Mouse (Mus musculus) hindbrain, postnatal 0 days (tissue): ENCODE data around the gene Cygb. TPM values are rescaled to one million over a fixed set of nuclear protein-coding genes. Genes with fewer than 3 reads are reported as not detected.

Experiments used
- ATAC-seq: fragments of 200-750 bp; cut with Nextera tagmentation; 2 replicates; pipeline ENCODE4 v1.8.0; 2017; ENCODE audit warnings: mild to moderate bottlenecking, moderate TSS enrichment, moderate library complexity
- DNase-seq: peaks from one replicate; pipeline ENCODE4 v3.0.0-alpha.2; 2015; ENCODE audit warnings: low spot score
- H3K27ac ChIP-seq: fragments of 300-500 bp; sonication (generic); 2 replicates; pipeline ENCODE4 v1.5.1; 2014; ENCODE audit warnings: mild to moderate bottlenecking
- H3K27me3 ChIP-seq: fragments of 300-500 bp; sonication (generic); 2 replicates; pipeline ENCODE4 v1.6.1; 2014; ENCODE audit warnings: low read length, mixed read lengths; ENCODE audit not compliant: insufficient read depth
- H3K36me3 ChIP-seq: fragments of 300-500 bp; sonication (generic); 2 replicates; pipeline ENCODE4 v1.6.1; 2014; ENCODE audit warnings: low read length, mixed read lengths; ENCODE audit not compliant: insufficient read depth
- H3K4me1 ChIP-seq: fragments of 300-500 bp; sonication (generic); 2 replicates; pipeline ENCODE4 v1.6.1; 2014; ENCODE audit warnings: antibody characterized with exemption, low read length, mixed read lengths; ENCODE audit not compliant: insufficient read depth
- H3K4me2 ChIP-seq: fragments of 300-500 bp; sonication (generic); 2 replicates; pipeline ENCODE4 v1.6.1; 2014; ENCODE audit warnings: low read depth, mild to moderate bottlenecking, low read length, moderate library complexity, mixed read lengths
- H3K4me3 ChIP-seq: fragments of 300-500 bp; sonication (generic); 2 replicates; pipeline ENCODE4 v1.5.1; 2014; ENCODE audit warnings: low read length
- H3K9ac ChIP-seq: fragments of 300-500 bp; sonication (generic); replicated peaks from 2 replicates; pipeline ENCODE4 v1.6.1; 2014; ENCODE audit warnings: mild to moderate bottlenecking, low read length, moderate library complexity, mixed read lengths
- H3K9me3 ChIP-seq: fragments of 300-500 bp; sonication (generic); 2 replicates; pipeline ENCODE4 v1.6.1; 2016; ENCODE audit warnings: low read length, mixed read lengths
- CTCF ChIP-seq: IDR thresholded peaks from 2 replicates; pipeline ENCODE4 v1.5.1; 2016; ENCODE audit warnings: antibody characterized with exemption, control low read depth, low read depth
- WGBS: fragments of 180-500 bp; shearing (Covaris S2); extraction: QIAGEN DNeasy Blood & Tissue Kit; methylation state at CpG from one replicate; pipeline ENCODE4 v1.1.7; 2014; 5-methylcytosine and 5-hydroxymethylcytosine counted together
- polyA plus RNA-seq: library from polyadenylated mRNA; unstranded; fragments of >200 nt; fragmentation: Nextera tagmentation; extraction: Ambion mirVana; gene quantifications from 2 replicates; pipeline ENCODE4 v1.2.1, GENCODE M21; 2015
- total RNA-seq: library from RNA; depleted of rRNA; stranded (reverse); fragments of >200 nt; gene quantifications from 2 replicates; pipeline ENCODE4 v1.2.3, GENCODE M21; 2014

Cygb gene
- total and polyA plus RNA-seq, 2 experiments from 2014 or later: 48.1 to 54.7 TPM

GRCm38 (mm10) chr11:116627072-116628020 is 26.8 kb downstream of the Cygb start:
- Histone ChIP-seq H3K27ac (no peak overlapping the region), H3K4me2 (no peak overlapping the region), H3K36me3 (no peaks in the 10 kb centered on the region), H3K27me3 (peaks cover 7% of the 10 kb centered on the region; the same call in 1 of the 2 replicates), H3K9me3 (no peaks in the 10 kb centered on the region), H3K4me1 (peaks cover 10% of the 10 kb centered on the region; the same call in 1 of the 2 replicates), H3K9ac (no peak overlapping the region), H3K4me3 (no peak overlapping the region)
- DNase-seq (peak; percentile 46), ATAC-seq (no peak)
- 44% methylated on average over 10 of the region's 10 CpGs for WGBS
- peak; percentile 50 for TF ChIP-seq CTCF

GRCm38 (mm10) chr11:116626299-116627071 is 27.6 kb downstream of the Cygb start, which contains the start of gene Rhbdf2:
Gene Rhbdf2, minus strand, starts transcription at chr11:116627019.
- H3K4me3 ChIP-seq: no peak within 1 kb of the TSS
- no peak for ATAC-seq
- no peak for DNase-seq
- WGBS: 73% methylated on average over 10 of the region's 10 CpGs
- H3K4me1 ChIP-seq: peaks cover 18% of the 10 kb centered on the region; the same call in 1 of the 2 replicates
- TF ChIP-seq CTCF: no peak
- H3K36me3 ChIP-seq: no peaks in the 10 kb centered on the region
- no peak within 1 kb of the TSS for H3K9ac ChIP-seq
- H3K4me2 ChIP-seq: no peak within 1 kb of the TSS
- H3K27ac ChIP-seq: no peak within 1 kb of the TSS
- peaks cover 7% of the 10 kb centered on the region; the same call in 1 of the 2 replicates for H3K27me3 ChIP-seq
- H3K9me3 ChIP-seq: no peaks in the 10 kb centered on the region

GRCm38 (mm10) chr11:116625081-116626000 is 28.8 kb downstream of the Cygb start:
- Histone ChIP-seq H3K27me3 (peaks cover 7% of the 10 kb centered on the region; the same call in 1 of the 2 replicates), H3K27ac (no peak overlapping the region), H3K9me3 (no peaks in the 10 kb centered on the region), H3K36me3 (no peaks in the 10 kb centered on the region), H3K4me1 (peaks cover 24% of the 10 kb centered on the region), H3K9ac (no peak overlapping the region), H3K4me2 (no peak overlapping the region), H3K4me3 (no peak overlapping the region)
- ATAC-seq: no peak
- no peak for DNase-seq
- 77% methylated on average over 17 of the region's 17 CpGs for WGBS
- peak; percentile 69 for TF ChIP-seq CTCF

DNA sequence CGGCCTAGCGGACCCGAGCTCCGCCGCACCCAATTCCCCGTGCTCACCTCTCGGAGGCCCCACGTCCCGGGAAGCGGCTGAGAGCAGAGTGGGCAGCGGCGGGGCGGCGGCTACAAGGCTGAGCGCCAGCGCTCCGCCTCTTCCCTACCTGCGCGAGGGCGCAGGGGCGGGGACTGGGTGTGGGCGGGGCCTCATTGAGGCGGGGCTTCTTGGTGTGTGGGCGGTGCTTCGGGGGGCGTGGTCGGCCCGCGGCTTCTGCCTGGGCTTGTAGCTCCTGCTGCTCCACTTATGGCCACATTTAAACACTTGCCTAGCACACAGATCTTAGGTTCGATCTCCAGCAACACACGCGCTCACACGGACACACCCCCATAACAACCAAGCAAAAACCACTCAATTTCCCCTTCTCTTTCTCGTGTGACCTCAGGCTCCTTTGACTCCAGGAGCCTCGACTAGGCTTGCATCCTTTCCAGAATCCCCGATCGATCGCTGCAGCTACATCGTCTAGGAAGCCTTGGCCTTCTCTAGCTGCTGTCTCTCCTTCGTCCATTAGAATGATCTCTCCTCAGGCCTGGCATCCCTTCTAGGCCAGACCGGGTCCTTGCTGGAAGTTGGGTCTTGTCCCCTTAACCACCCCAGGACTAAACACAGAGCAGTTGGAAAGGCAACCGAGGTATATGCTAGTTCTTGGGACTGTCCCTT is 29.8 kb downstream of the Cygb start:
- Histone ChIP-seq H3K4me3 (peak overlapping the region; percentile 49), H3K4me1 (peaks cover 35% of the 10 kb centered on the region), H3K9ac (peak overlapping the region; percentile 49), H3K27me3 (peaks cover 7% of the 10 kb centered on the region; the same call in 1 of the 2 replicates), H3K9me3 (no peaks in the 10 kb centered on the region), H3K27ac (no peak overlapping the region), H3K4me2 (peak overlapping the region; percentile 78), H3K36me3 (no peaks in the 10 kb centered on the region)
- TF ChIP-seq CTCF: no peak
- ATAC-seq (no peak), DNase-seq (peak; percentile 55)
- 11% methylated on average over 38 of the region's 42 CpGs for WGBS

DNA sequence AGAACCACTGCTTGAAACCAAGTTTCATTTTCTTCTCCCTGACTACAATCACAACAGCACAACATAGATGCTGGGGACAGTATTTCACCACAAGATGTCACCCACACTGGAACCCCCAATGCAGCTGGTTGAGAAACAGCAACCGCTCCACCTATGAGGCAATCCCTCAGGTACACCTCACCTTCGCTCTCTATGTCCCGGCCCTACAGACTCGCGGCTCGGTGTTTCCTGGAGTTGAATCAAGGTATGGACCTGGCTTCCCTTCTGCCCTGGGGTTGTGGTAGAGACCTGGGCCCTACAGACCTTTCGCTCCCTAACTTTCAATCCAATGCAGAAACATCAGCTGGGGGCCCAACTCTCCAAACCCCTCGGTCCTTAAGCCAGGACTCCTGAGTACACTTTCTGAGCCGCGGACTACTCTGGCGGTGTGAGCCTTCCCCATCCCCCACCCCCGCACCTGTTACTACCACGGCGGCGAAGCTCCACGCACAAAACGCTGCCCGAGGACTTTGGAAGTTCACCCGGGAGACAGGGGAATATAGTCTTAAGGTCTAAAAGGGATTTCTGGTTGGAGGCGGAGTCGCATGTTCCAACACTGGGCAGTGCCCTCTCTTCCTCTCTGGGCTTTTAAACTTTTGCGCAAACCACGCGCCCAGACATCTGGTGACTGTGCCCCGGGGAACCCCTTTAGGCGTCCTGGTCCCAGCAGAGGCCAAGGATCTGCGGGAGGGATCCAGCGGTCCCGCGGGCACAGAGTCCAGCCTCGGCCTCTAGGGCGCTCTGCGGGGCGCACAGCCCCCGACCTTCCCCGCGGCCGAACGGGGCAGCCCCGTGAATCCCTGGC is 30.6 kb downstream of the Cygb start:
- Histone ChIP-seq H3K27me3 (peaks cover 7% of the 10 kb centered on the region; the same call in 1 of the 2 replicates), H3K36me3 (no peaks in the 10 kb centered on the region), H3K4me3 (peak overlapping the region; percentile 49), H3K4me1 (peaks cover 39% of the 10 kb centered on the region), H3K9ac (peak overlapping the region; percentile 49), H3K4me2 (peak overlapping the region; percentile 78), H3K9me3 (no peaks in the 10 kb centered on the region), H3K27ac (no peak overlapping the region)
- no peak for ATAC-seq
- 0 out of 2 replicates have a peak, but pooled peaks have one; percentile 22 for TF ChIP-seq CTCF
- DNase-seq: no peak
- 9% methylated on average over 40 of the region's 40 CpGs for WGBS
